Mouse (Mus musculus) left cerebral cortex, adult 8-10 months (tissue): ENCODE results near the gene Zmiz2. TPM values are rescaled to one million over a fixed set of nuclear protein-coding genes. Genes with fewer than 3 reads are reported as not detected.
A peak's percentile ranks its signal among the peaks of the same experiment; 100 is the strongest.
"Not testable (repeated sequence)": the region's sequence is repeated elsewhere in the genome, so short reads cannot be mapped to it uniquely, and the experiment has no call there.

Experiments used
- DNase-seq, 2 experiments: peaks; one replicate each; pipeline ENCODE4 v3.0.0; 2022; ENCODE audit warnings: low spot score in 2 of 2
- microRNA-seq, 2 experiments: library from miRNA; unstranded; fragments of <30 nt; microRNA quantifications; one replicate each; pipeline ENCODE4 v1.2.0; 2022
- total RNA-seq, 4 experiments: library from RNA; stranded (reverse); gene quantifications; 2 replicates each; pipeline ENCODE4 v1.2.4; 2022

The Zmiz2 gene
- total RNA-seq, 4 experiments from 2014 or later, result 199 to 214 (median 211) TPM

DNA sequence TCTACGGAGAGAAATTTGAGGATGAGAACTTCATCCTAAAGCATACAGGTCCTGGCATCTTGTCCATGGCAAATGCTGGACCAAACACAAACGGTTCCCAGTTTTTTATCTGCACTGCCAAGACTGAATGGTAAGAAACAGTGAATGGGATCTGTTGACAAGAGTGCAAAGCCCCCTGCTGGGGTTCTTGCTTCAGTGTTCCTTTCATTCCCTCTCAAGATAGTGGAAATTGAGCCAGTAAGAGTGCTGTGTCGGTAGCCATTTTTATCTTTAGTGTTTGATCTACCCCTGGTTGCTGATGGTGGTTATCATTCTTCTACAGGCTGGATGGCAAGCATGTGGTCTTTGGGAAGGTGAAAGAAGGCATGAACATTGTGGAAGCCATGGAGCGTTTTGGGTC, 30.3 kb downstream of the Zmiz2 start:
- not testable (repeated sequence) for DNase-seq

DNA sequence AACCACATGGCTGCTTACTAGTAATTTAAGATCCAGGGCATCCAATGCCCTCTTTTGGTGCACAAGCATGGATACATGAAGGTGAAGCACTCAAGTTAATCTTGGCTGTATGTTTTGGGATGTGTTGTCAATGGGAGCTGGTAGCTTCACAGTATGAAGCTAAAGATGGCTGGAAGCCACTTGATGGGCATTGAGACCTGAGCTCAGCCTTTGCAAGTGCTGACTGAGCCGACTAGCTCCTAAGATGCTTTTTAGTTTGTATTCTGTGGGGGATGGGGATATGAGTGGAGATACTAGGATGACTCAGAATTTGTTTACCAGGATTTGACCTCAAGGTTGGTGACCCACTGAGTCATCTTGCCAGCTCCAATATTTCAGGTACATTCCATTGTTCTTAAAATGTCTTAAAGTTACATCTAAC, 31.4 kb downstream of the Zmiz2 start:
- DNase-seq, result no peak

DNA sequence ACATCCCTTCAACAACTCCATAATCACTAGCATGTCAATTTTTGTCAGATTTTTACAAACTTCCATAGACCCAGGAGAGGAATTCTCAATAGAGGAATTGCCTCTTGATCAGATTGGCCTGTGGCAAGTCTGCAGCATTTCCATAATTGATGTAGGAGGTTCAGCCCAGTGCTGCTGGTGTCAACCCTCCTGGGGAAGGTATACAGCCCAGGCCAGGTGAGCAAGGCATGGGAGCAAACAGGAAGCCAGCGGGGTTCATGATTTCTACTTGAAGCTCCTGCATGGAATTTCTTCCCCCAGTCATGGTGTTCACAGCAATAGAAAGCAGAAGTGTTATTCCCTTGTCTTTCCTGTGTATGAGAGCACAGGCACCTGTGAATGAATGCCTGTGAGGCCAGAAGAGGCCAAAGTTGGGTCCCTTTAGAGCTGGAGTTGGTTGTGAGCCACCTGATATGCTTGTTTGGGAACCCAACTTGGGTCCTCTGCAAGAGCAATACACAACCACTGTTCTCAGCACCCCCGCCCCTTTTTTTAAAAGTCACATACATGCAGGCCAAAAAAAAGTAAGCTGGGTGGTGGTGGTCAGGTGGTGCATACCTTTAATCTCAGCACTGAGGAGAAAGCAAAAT, 32.0 kb downstream of the Zmiz2 start:
- no peak for DNase-seq

DNA sequence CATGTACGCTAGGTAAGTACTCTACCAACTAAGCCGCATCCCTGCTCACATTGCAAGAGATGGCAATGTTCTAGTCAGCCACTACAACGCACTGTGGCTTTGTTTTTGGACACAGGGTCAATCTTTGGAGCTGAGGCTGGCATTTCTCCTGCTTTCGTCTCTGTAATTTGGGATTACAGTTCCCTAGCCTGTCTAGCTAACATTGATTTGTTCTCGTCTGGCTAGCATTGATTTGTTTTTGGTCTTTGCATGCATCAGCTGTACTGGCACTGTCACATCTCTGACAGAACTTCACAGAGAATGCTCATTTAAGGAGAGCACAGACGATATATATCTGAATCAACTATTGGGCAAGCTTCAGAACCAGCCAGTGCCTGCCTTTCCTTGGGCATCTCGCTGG, 41.3 kb downstream of the Zmiz2 start:
- no peak for DNase-seq

DNA sequence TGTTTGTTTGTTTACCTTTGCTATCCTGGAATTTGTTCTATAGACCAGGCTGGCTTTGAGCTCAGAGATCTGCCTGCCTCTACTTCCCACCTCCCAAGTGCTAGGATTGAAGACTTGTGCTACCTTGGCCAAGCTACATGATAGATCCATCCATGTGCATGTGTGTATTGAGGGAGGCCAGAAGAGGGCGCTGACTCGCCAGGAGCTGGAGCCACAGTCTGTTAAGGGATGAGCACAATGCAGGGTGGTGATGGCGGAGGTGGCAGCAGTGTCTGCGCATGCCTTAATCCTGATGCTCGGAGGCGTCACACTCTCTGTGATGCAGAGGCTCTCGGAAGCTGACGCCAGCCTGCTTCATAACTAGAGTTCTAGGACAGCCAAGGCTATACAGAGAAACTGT, 47.6 kb downstream of the Zmiz2 start:
- no peak for DNase-seq

DNA sequence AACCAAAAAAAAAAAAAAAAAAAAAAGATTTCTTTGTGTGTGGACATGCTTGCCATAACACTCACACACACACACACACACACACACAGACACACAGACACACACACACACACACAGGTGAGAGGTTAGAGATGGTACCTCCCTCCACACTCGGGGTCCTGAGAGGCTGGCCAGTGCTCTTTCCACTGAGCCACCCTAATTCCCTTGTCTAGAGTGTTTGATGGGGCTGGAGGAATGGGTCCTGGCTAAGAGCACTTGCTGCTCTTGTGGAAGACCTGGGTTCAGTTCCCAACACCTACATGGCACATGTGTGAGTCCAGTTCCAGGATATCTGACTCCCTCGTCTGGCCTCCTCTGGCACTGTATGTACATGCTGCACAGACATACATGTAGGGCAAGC, 48.8 kb downstream of the Zmiz2 start:
- DNase-seq, result no peak

DNA sequence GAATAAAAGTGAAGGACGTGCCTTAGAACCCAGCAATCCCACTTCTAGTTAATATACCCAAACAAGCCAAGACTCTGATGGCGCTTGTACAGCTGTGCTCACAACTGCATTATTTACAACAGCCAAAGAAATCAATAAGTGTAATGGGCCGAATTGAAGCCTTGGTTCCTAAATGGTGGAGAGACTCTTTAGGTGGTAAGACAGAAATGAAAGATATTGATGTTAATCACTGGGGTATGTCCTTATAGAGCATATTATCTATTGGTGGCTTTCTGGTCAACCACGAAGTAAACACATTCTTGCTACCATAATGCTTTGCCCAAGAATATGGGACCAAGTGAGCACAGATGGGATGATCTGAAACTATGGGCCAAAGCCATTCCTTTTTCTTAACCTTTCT, 51.3 kb downstream of the Zmiz2 start:
- DNase-seq, result no peak

DNA sequence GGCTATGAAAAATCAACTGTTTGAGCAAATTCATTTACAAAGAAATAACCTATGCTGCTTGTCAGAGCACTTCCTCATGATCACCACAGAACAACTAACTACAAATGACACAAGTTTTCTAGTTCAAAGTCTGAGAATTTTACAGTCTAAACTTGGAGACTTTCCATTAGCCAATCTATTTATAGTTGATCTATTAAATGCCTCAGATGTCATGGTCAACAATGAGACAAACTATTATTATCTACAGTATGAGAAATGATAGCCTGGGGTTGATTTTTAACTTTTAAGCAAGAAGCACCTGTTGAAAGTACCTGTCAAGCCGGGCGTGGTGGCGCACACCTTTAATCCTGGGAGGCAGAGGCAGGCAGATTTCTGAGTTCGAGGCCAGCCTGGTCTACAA, 53.7 kb downstream of the Zmiz2 start:
- no peak for DNase-seq

DNA sequence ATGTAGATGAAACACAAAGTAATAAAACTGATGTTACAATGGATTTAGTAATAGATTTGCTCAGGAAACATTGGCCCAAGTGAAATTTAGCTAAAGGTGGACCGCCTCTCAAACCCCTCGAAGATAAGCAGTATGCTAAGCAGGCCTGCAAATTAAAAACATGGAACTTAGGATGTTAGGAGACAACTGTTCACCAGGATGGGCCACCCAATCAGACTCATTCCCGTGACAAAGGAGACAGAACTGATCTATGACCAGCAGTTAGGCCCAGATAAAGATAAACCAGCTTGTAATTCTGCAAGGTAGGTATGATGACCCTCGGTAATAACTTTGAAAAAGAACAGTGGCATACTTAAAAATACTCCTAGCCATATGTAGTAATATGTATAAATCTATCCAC, 54.2 kb downstream of the Zmiz2 start:
- DNase-seq, result no peak

DNA sequence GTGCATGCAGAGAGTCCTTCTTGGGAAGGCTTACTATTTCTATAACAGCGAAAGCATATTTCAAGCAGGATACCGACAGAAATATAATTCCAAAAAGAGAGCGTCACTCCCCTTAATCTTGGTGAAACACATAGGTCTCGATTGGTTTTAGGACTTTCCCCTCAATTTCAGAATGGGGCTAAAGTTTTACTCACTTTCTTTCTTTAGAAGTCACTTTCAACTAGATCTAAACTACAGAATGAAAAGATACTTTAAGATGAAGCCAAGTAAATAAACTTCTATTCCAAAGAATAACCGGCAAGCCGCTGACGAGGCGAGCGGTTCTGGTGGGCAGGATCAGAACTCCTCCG, 54.8 kb downstream of the Zmiz2 start:
- DNase-seq, result no peak

DNA sequence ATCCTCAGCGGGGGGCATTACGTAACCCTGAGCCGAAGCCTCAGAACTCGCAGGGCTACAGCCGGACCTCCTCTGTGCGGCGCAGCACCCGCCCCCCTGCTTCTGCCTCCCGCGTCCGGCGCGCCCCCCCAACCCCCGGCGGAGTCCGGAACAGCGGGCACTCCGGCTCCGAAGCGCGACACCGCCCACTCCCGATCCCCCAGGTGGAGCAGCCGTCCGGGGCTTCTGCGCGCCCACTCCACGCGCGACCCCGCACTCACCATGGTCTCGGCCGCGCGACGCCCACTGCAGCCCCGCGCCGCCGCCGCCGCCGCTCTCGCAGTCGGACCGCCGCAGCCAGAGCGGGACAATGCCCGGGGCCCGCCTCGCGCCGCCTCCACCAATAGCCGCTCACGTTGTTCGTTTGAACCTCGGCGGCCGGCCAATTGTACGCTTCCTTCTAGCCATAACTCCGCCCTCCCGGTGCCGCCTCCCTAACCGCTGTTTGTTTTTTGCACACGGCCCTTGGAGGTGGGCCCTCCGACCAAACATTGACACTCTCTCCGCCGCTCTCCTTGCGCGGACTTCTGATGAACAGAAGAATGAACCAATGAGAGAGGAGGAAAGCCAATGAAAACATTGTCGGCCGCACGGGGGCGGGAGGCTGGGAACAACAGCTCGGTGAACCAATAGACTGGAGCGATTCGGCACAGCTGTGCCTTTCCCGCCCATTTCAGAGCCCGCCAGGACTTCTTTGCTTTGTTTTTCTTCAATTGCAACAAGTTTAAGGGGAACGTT, 55.4 kb downstream of the Zmiz2 start, which contains the start of gene H2afv:
TSS of gene H2afv (minus strand) at position 367 of the 777 bp plus-strand sequence.
- DNase-seq, result peak; percentile 98 to 100

DNA sequence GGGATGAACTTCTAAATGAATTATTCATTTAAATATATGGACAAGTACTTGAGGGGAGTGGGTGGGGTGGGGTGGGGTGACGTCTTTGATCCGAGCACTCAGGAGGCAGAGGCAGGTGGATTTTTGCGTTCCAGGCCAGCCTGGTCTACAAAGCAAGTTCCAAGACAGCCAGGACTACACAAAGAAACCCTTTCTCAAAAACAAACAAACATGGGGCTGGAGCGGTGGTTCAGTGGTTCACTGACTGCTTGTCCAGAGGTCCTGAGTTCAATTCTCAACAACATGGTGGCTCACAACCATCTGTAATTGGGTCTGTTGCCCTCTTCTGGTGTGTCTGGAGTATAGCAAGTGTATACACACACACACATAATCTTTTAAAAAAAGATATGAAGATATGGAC, 56.6 kb downstream of the Zmiz2 start:
- no peak for DNase-seq

DNA sequence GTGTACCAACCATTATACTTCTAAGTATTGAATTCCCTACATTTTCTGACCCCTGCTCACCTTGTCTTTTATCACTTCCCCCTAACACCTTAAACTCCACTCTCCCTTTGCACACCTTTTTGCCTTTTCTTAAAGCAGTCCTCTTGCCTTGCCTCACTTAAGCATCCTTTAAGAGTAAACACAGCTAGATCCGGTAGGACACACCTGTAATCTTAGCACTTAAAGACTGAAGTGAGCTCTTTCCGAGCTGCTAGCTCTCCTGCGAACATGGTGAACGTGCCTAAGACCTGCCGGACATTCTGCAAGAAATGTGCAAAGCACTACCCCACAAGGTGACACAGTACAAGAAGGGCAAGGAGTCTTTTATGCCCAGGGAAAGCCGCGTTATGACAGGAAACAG, 57.1 kb downstream of the Zmiz2 start:
- DNase-seq, result no peak

DNA sequence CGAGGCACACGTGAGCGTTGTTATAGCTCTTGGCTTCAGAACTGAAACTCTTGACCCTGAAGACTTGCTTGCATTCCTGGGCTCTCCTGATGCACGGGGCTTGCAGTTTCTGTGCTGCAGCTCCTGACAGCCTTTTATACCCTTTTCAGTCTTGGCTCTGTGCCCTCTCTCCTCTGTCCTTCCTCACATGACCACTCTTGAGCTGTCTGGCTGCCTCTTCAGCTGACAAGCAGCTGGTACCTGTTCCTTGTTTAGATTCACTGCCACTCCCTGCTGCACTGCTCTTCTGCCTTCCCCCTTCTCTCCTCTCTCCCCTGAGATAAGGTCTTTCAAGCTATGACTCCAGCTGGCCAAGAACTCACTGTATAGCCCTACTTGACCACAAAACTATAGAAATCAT, 58.6 kb downstream of the Zmiz2 start:
- no peak for DNase-seq

DNA sequence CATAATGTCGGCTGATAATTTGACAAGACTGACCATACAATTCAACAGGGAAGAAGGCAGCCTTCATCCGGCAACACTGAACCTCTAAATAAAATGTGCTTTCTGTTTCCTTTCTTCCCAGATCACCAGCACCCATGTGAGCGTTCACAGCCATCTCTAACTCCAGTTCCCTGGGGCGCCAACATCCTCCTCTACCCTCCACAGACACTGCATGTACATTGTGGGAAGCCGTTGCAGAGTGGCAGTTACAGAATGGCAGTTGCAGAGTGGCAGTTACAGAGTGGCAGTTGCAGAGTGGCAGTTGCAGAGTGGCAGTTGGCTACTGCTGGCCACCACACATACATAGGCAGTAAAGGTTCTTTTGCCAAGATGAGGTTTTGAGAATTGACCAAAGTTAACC, 59.3 kb downstream of the Zmiz2 start:
- not testable (repeated sequence) for DNase-seq

Small RNA genes within 50 kb of the gene (microRNA-seq; reads per million reads assigned to microRNA genes)
- 0.42 to 1.1 reads per million in 2 experiments for gene Mir7651

Other genes with a start within 250 kb of the Zmiz2 start
- gene A730071L15Rik, start 189.0 kb upstream of the Zmiz2 start, total RNA-seq, result under 1 TPM; 0.30 to 0.53 (median 0.39) TPM
- gene Nudcd3, start 188.7 kb upstream of the Zmiz2 start, total RNA-seq, result 100 to 1,000 TPM; 138 to 154 (median 147) TPM
- under 1 TPM; 0.65 to 0.94 (median 0.79) TPM for gene Npc1l1, start 158.9 kb upstream of the Zmiz2 start, total RNA-seq
- gene Ddx56, start 121.3 kb upstream of the Zmiz2 start, total RNA-seq, result 10 to 100 TPM; 43.0 to 53.3 (median 49.9) TPM
- gene Tmed4, start 114.2 kb upstream of the Zmiz2 start, total RNA-seq, result 100 to 1,000 TPM in 1 of 4 experiments, 10 to 100 TPM in 3; 87.6 to 100 (median 93.7) TPM
- 100 to 1,000 TPM; 244 to 278 (median 257) TPM for gene Ogdh, start 97.4 kb upstream of the Zmiz2 start, total RNA-seq
- 1,000 to 10,000 TPM; 1,587 to 1,877 (median 1,701) TPM for gene Ppia, start 26.4 kb downstream of the Zmiz2 start, total RNA-seq
- gene H2afv, start 55.4 kb downstream of the Zmiz2 start, total RNA-seq, result 10 to 100 TPM; 37.9 to 41.3 (median 39.0) TPM
- gene Purb, start 86.8 kb downstream of the Zmiz2 start, total RNA-seq, result 100 to 1,000 TPM; 221 to 283 (median 254) TPM
- gene Myo1g, start 131.9 kb downstream of the Zmiz2 start, total RNA-seq, result 1 to 10 TPM in 1 of 4 experiments, under 1 TPM in 3; 0.44 to 1.3 (median 0.67) TPM
- gene Ccm2, start 157.8 kb downstream of the Zmiz2 start, total RNA-seq, result 10 to 100 TPM; 60.8 to 79.1 (median 71.2) TPM
- 10 to 100 TPM; 49.8 to 53.4 (median 50.2) TPM for gene Nacad, start 217.0 kb downstream of the Zmiz2 start, total RNA-seq
- gene Tbrg4, start 237.0 kb downstream of the Zmiz2 start, total RNA-seq, result 10 to 100 TPM; 42.8 to 55.7 (median 46.8) TPM
- not detected for gene Wap, start 249.6 kb downstream of the Zmiz2 start, total RNA-seq